Mouse (Mus musculus) 3T3-L1 (cell line): ENCODE data around the gene Tsnaxip1.

Source experiments
- DNase-seq: peaks from one replicate; pipeline ENCODE4 v3.0.0-alpha.2; 2015; ENCODE audit warnings: low read depth, low spot score

The Tsnaxip1 gene

DNA sequence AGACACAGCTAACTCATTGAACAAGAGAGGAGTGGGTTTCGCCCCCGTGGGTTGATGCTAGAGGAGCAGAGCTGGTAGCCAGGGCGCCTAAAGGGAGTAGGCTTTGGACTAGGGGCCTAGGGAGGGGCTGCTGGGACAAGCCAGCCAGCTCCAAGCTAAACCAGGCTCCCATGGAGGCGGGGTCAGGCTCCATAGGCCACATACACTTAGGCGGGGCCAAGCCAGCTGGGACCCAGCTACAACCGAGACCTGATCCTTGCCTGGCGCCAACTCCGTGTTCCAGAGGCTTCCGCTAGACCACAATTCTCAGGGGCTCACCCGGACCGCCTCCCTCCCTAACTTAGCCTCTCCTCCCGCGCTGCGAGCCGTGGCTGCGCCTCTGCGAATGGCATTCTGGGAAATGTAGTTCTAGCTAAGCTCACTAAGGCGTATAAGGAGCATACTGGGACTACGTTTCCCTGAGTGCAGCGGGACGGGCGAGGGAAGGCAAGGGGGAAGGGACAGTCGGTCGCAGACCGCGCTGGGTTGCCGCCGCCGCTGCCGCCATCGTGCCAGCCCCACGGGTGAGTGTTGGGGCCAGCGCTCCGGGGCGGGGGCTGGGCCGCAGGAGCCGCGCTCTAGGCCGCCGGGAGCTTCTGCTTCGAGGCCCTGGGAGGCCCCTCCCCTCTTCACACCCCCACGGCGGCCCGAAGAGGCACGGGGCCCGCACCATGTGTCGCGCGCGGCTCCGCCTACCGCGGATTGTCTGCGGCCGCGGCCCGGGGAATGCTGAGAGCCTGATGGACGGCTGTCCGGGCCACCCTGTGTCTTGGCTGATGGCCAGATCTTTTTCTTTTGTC lies 32.8 kb downstream of the Tsnaxip1 start, which contains the start of gene Nutf2:
Nutf2 (plus strand) TSS at position 438 of the 839 bp plus-strand sequence.
- peak; percentile 100 for DNase-seq

DNA sequence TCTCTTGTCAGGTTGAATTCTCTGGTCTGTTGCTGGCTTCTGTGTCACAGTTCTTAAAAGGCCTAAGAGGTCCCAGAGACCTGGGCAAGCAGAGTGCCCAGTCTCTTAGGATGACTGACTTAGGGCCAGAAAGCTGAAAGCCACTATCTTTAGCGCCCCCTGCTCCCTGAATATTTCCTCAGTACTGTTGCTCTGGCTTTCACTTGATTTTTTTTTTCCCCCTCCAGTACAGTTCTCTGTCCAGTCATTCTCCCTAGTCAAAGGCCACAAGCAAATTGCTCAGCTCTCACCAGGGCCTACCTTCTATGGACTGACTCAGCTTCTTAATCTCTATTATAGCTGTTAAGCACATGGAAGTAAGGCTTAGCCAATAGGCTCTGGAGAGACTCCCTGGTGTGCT lies 34.4 kb downstream of the Tsnaxip1 start:
- peak; percentile 90 for DNase-seq

DNA sequence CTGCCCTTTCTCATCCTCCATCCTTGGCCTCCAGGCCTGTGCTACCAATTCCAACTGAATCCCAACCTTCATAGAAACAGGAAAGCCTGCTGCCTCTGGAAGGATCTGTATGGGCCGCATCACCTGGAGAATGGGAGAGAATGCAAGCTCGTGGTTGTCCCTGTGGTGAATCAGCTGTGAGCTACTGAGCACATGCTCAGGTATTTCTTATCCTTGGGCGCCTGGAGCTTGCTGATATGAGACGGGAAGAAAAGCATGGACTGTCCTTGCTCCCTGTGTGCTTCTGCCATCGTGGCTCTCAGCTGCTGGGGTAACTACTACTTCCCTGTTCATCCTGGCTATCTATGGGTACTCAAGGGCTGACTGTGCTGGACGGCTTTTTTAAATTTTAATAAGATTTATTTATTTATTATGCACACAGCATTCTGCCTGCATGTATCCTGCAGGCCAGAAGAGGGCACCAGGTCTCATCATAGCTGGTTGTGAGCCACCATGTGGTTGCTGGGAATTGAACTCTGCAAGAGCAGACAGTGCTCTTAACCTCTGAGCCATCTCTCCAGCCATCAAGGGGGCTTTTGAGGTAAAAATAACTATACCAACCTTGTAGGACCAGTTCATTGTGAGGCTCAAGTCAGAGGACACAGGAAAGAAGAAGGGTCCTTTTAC lies 39.0 kb downstream of the Tsnaxip1 start:
- DNase-seq, result peak; percentile 56

DNA sequence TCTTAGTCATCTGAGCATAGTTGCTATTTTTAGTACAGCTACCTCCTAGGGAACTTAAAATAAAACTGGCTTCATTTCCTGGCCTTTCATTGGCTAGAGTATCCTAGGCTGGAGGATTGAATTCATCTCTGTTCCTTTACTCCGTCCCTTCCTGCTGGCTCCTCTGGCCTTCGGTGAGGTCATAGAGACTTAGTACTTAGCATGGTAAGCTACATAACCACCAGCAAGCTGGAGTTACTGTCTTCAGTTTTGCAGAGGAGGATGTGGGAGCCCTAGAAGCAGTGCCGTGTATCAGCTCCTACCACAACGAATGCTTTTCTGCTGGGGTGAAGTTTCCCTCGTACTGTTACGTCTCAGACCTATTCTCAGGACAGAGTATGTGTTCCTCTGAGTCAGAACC lies 46.8 kb downstream of the Tsnaxip1 start:
- peak; percentile 77 for DNase-seq

GRCm38 (mm10) chr8:105880754-105881520 lies 53.4 kb downstream of the Tsnaxip1 start, which contains the start of gene Edc4:
TSS of gene Edc4 (plus strand) at chr8:105880881.
- peak; percentile 93 for DNase-seq

DNA sequence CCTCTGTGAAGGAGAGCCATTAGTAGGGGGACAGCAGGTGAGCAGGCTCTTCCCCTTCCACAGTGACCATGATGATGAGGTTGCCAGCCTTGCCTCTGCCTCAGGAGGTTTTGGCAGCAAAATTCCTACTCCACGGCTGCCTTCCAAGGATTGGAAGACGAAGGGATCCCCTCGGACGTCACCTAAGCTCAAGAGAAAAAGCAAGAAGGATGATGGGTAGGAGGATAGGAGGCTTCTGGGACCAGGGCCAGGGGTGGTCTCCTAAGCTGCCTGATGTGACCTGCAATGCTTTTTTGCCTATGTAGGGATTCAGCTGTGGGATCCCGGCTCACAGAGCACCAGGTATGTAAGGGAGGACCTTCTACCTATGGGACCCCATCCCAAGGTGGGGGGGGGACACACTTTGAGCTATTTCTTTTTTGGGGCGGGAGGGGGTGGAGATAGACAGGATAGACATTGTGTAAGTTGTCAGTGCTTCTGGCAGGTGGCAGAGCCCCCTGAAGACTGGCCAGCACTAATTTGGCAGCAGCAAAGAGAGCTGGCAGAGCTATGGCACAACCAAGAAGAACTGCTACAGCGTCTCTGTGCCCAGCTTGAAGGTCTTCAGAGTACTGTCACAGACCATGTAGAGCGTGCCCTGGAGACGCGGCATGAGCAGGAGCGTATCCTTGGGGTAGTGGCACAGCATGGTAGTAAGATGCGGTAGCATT lies 62.4 kb downstream of the Tsnaxip1 start:
- no peak for DNase-seq

- DNase-seq, result no peak
Measured at GRCm38 (mm10) chr8:105890870-105891269, 63.3 kb downstream of the Tsnaxip1 start.

GRCm38 (mm10) chr8:105892432-105892831 lies 64.9 kb downstream of the Tsnaxip1 start:
- peak; percentile 67 for DNase-seq

GRCm38 (mm10) chr8:105893339-105893738 lies 65.8 kb downstream of the Tsnaxip1 start, which contains the start of gene Nrn1l:
TSS of gene Nrn1l (plus strand) at chr8:105893567.
- peak; percentile 83 for DNase-seq
